Mouse (Mus musculus) cerebellum, adult 11-12 months (tissue): ENCODE measurements around the gene Bmp8a.
"Not testable (repeated sequence)": the region's sequence is repeated elsewhere in the genome, so short reads cannot be mapped to it uniquely, and the experiment has no call there.

Experiments
- DNase-seq: peaks from one replicate; pipeline ENCODE4 v3.0.0; 2022

Gene Bmp8a

GRCm38 (mm10) chr4:123342642-123343470, at the start of gene Bmp8a:
TSS of gene Bmp8a (minus strand) at chr4:123343252.
- peak; percentile 19 for DNase-seq

DNA sequence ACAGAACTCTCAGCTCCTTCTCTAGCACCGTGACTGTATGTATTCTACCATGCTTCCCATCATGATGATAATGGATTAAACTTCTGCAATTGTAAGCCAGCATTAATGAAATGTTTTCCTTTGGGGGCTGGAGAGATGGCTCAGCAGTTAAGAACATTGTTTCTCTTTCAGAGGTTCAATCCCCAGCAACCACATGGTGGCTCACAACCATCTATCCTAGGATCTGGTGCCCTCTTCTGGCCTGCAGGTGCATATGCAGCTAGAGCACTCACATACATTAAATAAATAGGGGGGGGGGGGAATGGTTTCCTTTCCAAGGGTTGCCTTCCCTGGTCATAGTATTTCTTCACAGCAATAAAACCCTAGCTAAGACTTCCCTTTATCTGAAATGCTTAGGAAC, 49.1 kb upstream of the Bmp8a start:
- DNase-seq, result no peak

DNA sequence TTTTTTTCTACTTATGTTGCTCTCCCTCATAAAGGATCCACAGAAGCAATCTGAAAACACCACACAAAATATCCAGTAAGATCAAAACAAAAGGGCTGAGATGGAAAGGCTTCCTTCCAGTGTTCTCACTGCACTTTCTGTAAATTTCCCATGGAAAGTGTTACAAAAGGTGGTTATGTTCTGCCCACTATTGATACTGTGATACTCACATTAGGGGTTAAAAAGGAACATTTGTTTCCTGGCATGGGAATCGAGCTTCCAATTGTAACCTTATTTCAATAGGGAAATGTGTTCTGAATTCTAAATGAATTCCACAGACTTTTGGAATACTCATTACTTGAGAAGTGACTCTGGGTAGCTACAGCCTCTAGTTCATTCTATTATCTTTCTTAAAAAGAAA, 42.0 kb upstream of the Bmp8a start:
- DNase-seq, result no peak

GRCm38 (mm10) chr4:123383173-123383572, 40.1 kb upstream of the Bmp8a start:
- no peak for DNase-seq

DNA sequence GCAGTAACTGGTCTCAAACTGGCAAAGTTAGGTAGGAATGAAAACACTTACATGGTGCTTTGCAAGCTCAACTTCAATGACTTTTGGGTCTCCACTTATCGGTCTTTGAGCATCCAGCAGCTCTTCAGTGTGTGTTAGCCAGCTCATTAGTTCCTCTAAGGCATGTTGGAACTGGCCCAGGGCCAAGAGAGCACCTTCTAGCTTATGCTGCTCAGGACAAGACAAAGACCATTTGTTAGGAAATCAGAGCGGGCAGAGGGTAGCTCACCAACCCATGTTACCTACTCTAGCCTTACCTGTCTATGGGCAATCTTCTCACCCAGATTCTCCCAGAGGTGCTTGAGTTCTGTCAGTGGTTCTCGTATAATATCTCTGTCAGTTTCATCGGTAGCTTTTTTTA, 39.0 kb upstream of the Bmp8a start:
- DNase-seq, result no peak

GRCm38 (mm10) chr4:123381598-123381997, 38.5 kb upstream of the Bmp8a start:
- DNase-seq, result no peak

DNA sequence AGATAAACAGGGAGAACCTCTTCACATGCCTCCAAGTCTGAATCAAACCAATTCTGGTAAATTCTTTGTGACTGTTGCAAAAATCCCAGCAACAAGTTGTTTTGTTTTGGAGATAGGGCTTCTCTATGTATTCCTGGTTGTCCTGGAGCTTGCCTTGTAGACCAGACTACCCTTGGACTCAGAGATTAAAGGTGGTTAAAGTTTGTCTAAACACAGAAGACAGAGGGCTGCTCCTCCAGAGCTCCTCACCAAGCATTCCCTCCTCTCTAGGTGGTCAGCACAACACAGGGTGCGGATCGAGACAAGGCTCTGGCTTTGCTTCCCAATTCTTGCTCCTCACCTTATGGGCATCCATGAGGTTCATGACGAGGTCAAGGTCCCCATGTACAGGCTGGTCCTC, 33.0 kb upstream of the Bmp8a start:
- DNase-seq, result no peak

DNA sequence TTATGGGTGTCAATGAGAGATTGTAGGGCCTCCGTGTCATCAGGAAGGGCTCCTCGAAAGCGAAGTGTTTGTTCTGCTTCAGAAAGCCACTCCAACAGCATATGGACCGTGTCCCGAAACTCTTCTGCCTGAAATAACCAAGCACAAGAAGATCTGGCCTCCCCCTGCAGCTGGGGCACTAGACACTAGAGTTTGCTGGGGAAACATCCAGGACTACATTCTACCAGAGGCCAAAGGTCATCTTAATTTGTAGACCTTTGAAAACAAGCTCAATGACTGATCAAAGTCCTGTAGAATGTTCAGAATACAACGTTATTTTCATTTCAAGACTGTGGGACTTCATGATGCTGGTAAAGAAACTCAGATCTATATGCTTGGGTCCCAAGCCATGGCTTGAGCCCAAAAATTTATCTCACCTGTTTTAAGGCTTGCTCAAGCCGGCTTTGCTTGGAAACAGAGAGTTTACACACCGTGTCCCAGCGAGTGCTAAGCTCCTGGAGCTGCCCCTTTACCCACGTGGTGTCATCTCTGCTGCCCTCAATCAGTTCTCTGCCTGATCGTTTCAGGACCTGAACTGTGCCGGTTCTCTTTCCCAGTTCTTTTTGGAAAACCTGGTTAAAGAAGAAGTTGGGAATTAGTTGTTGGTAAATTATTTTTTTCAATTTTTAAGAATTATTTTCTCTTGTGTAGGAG, 31.4 kb upstream of the Bmp8a start:
- no peak for DNase-seq

- no peak for DNase-seq
These were observed 20.5 kb upstream of the Bmp8a start for GRCm38 (mm10) chr4:123363555-123363954.

DNA sequence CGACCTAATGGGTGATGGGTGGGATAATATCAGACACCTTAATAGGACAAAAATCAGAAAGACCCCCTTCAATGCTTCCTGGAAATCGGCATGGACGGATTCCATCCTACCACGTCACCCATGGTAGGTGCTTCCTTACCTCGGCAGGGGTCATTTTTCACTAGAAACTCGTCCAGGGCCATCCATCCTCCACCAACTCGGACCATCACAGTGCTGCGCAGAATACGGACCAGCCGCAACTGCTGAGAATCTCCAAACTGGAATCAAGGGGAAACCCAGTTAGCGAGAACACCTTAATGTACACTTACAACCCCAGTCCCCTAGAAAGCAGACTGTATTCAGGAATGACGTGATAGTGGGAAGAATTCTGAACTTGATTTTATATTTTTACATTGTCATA, 17.7 kb upstream of the Bmp8a start:
- no peak for DNase-seq

DNA sequence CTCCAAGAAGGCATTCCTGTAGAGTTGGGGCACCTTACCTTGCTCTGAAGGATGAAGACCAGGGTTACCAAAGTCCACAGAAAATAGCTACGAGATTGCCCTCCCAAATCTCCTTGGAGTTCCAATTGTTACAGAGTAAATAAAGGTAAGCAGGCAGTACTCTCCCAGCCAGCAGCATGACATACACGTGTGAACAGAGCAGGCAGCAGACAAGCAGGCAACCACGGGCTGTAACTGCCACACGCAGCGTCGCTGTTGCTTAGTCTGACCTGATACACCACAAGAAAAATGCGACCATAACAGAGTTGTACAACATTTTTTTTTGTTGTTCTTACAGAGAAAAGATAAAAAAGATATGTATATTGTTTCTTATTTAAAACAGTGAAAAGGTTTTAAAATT, 15.6 kb upstream of the Bmp8a start:
- DNase-seq, result no peak

DNA sequence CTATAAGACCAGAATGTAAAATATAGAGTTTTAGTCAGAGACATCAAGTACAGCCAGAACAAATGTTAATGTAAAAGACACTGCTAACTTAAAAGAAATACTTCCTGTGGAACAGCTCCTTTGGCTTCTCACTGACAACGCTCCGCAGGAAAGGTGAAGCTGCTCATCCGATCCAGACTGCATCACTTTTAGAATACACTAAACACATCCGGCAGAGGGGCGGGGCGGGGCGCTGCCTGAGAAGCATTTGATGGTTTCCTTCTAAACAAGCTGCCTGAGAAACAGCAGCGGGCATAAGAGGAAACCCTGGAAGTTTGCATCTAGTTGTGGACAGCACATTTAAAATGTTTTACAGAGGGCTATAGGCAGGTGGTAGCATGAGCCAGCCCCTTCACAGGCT, 12.9 kb upstream of the Bmp8a start:
- DNase-seq, result no peak

DNA sequence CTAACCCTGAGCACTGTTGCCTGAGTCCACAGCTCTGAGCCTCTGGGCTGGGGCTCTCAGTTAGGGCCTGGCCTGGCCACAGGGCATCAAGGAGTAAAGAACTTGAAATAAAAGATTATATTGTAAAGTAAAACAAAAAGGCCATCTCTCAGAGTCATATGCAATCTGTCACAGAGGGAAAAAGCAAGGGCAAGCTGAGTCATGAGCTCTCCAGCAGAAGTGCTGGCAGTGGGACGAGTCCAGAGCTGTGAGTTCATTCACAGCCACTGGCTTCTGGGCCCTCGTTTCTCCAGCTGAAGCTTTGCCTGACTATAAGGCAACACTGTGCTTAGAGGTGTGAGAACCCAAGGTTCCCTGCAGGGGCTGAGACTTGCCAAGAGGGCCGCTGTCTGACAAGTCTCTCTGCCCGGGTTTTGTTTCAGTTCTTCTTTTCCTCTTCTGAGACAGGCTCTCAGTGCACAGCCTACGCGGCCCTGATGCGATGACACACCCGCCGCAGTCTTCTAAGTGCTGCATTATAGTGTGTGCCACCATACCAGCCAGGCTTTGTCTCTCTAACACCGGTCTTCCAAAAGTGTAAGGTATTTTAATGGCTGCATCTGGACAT, 10.3 kb upstream of the Bmp8a start:
- DNase-seq, result no peak

- no peak for DNase-seq
These were observed 378 bp upstream of the Bmp8a start for GRCm38 (mm10) chr4:123343471-123343789.

- no peak for DNase-seq
These were observed 886 bp downstream of the Bmp8a start for GRCm38 (mm10) chr4:123342091-123342641.

GRCm38 (mm10) chr4:123340232-123340631, 2.8 kb downstream of the Bmp8a start:
- no peak for DNase-seq

DNA sequence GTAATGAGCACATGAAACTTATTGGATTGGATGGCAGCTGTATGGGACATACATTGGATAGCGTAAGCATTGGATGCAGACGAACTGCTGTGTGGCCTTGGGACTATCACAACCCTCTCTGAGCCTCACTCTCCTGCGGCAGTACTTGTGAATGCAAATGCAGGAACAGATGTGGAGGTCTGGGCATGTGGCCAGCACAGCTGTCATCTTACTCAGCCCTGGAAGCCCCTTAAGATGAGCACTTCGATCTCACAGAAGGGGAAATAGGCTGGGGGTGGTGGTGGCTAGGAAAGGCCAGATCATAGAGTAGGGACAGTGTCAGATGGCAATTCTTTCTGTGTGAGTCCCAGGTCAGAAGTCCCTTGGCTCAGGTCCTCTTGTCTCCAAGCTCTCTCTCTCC, 5.4 kb downstream of the Bmp8a start:
- DNase-seq, result no peak

DNA sequence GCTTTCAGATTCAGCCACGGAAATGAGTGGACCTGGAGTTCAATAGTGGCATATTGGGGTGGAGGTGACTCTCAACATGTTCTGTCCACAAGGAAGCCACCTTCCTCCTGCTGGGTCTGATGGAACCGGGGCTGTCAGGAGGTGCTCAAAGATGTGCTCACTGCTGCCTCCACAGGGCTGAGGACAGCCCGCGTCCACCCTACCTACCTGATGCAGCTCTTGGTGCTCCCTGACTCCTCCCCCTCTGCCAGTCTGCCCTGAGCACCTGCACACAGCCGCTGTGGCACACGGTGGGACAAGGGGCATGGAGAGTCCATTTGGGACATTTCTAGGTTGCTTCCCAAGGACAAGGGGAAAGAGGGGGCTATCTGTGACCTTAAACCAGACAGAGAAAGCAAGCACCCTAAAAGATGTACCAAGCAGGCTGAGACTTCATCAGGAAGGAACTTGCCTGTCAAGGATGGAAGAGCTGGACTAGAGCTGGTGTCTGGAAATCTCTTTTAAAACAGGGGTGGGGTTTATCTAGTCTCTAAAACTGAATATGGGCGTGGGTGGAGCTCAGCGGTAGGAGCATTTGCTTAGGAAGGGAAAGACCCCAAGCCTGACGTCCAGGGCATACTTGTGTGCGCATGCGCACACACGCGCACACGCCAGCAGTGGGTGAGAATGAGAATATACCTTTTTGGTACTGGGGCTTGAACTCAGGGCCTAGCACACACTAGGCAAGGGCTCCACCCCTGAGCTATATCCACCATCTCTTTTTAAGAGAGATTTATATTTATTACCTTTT, 7.1 kb downstream of the Bmp8a start:
- no peak for DNase-seq

- not testable (repeated sequence) for DNase-seq
These were observed 7.8 kb downstream of the Bmp8a start for GRCm38 (mm10) chr4:123335244-123335643.

DNA sequence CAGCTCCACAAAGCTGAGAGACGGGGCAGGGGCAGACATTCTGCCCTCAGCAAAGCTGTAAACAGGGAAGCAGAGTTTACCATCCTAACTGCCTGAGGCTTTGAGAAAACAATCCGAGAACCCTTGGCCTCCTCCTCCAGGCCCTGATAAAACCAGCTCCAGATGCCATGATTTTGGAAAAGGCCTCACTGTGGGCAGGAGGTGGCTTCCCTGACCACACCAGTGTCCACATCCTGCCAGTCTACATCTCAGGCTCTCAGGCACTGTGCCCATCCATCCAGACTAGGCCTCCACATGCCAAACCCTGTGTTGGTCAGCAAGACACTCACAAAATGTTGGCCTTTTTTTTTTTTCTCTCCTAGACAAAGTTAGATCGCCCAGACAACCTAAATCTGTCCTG, 8.9 kb downstream of the Bmp8a start:
- no peak for DNase-seq

DNA sequence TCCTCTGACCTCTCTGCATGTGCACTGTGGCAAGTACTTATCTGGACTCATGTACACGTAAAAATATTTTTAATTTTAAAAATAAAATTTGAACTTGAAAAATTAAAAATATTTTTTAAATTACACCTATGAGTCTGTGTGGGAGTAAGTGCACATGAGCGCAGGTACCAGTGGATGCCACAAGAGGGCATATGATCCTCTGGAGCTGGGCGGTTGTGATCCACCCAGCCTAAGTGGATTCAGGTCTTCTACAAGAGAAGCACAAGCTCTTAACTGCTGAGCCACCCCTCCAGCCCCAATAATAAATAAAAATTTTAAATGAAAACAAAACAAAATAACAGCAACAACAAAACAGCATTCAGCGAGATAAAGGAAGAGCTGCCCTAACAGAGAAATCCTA, 9.9 kb downstream of the Bmp8a start:
- no peak for DNase-seq

DNA sequence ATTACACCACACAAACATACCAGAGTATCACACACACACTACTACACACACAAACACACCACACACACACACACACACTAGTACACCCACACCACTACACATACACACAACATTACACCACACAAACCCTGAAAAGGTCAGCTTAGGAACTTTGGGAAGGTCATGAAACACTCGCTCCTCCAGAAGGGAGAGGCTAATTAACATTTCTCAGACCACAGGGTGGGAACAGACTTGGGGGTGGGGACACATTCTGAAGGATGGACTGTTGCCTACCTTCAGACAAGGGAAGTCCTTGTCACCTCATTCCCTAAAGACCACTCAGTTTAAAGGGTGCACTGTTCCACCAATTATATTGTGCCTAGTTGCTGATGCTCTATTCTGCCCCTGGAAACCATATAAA, 11.1 kb downstream of the Bmp8a start:
- not testable (repeated sequence) for DNase-seq

DNA sequence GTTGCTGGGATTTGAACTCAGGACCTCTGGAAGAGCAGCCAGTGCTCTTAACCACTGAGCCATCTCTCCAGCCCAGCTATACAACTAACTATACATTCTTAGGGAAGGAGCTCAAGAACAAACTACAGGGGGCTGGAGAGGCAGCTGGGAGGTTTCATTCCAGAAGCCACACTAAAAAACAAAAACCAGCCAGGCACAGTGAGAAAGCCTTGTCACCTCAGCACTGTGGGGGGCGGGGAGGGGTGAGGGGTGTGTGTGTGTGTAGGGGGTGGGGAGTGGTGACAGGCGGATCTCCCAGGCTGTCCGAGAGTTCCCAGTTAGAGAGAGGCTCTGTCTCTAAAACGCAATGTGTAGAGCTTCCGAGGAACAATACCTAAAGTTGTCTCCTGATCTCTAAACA, 11.7 kb downstream of the Bmp8a start:
- no peak for DNase-seq
